7 mouse cellular contexts compared by ENCODE assay signal in genomic region chr1:37300650-37301049, GRCm38 (mm10). TPM values are rescaled to one million over a fixed set of nuclear protein-coding genes. Genes with fewer than 3 reads are reported as not detected.
DNase-seq lines count a peak whose midpoint lies in the region; ATAC-seq and TF ChIP-seq lines count a peak whose summit lies in the region.

No protein-coding gene starts in this region.

- TF ChIP-seq POLR2A in liver, adult 2 months (IDR thresholded peaks at IDR 0.05; ENCODE audit: extremely low read depth, insufficient read depth, low read length) = no peak

- peak overlapping the region; percentile 69 for H3K4me3 ChIP-seq in liver, adult 2 months (ENCODE audit: insufficient read depth, low read depth, low read length)
- H3K4me3 ChIP-seq in embryonic facial prominence, embryonic 11.5 days (ENCODE audit: low read depth, low read length) = peak overlapping the region; percentile 84
- peak overlapping the region; percentile 97 for H3K4me3 ChIP-seq in hindbrain, postnatal 0 days (ENCODE audit: low read length)
- H3K4me3 ChIP-seq in stomach, embryonic 16.5 days (replicated peaks; ENCODE audit: low read length) = peak overlapping the region; percentile 90

- peak overlapping the region; percentile 76 for H3K4me2 ChIP-seq in embryonic facial prominence, embryonic 11.5 days (ENCODE audit: low read depth, low read length)
- peak overlapping the region; percentile 70 for H3K4me2 ChIP-seq in hindbrain, postnatal 0 days (ENCODE audit: low read depth, low read length)
- H3K4me2 ChIP-seq in stomach, embryonic 16.5 days (ENCODE audit: low read depth, low read length) = peak overlapping the region; percentile 69

- peak overlapping the region; percentile 59; the same call in 1 of the 2 replicates for H3K27ac ChIP-seq in liver, adult 2 months (replicated peaks; ENCODE audit: insufficient read depth, low read depth, low read length)
- H3K27ac ChIP-seq in embryonic facial prominence, embryonic 11.5 days (replicated peaks; ENCODE audit: low read depth, low read length) = no peak overlapping the region
- peak overlapping the region; percentile 78; the same call in 1 of the 2 replicates for H3K27ac ChIP-seq in hindbrain, postnatal 0 days
- H3K27ac ChIP-seq in stomach, embryonic 16.5 days (ENCODE audit: low read length) = no peak overlapping the region

- DNase-seq in liver, adult 2 months (ENCODE audit: extremely low read depth, low read depth, low spot score) = peak; percentile 67
- no peak for DNase-seq in liver
- no peak for DNase-seq in embryonic facial prominence, embryonic 11.5 days (ENCODE audit: low spot score)
- no peak for DNase-seq in hindbrain, postnatal 0 days (ENCODE audit: low spot score)
- peak; percentile 63 for DNase-seq in lung, postnatal 4 days
- no peak for DNase-seq in c-Kit-positive CD71-positive TER-119-positive erythroid progenitor cells, embryonic 14.5 days (ENCODE audit: low spot score)

- no peak for TF ChIP-seq CTCF in liver, adult 2 months (IDR thresholded peaks at IDR 0.05; ENCODE audit: low read depth, low read length)
- no peak for TF ChIP-seq CTCF in hindbrain, postnatal 0 days (IDR thresholded peaks at IDR 0.05; ENCODE audit: low read depth)

- no peaks in the 10 kb centered on the region for H3K36me3 ChIP-seq in liver, adult 2 months (ENCODE audit: control insufficient read depth, insufficient read depth, low read length)
- H3K36me3 ChIP-seq in embryonic facial prominence, embryonic 11.5 days (replicated peaks; ENCODE audit: control insufficient read depth, insufficient read depth, low read depth, low read length) = no peaks in the 10 kb centered on the region
- H3K36me3 ChIP-seq in hindbrain, postnatal 0 days (ENCODE audit: insufficient read depth, low read length) = no peaks in the 10 kb centered on the region
- H3K36me3 ChIP-seq in stomach, embryonic 16.5 days (ENCODE audit: control insufficient read depth, insufficient read depth, low read length) = no peaks in the 10 kb centered on the region

- peaks cover 9% of the 10 kb centered on the region for H3K4me1 ChIP-seq in liver, adult 2 months (ENCODE audit: control insufficient read depth, insufficient read depth, low read length)
- no peaks in the 10 kb centered on the region for H3K4me1 ChIP-seq in embryonic facial prominence, embryonic 11.5 days (ENCODE audit: control insufficient read depth, insufficient read depth, low read length)
- H3K4me1 ChIP-seq in hindbrain, postnatal 0 days (ENCODE audit: insufficient read depth, low read length) = peaks cover 10% of the 10 kb centered on the region; the same call in 1 of the 2 replicates
- peaks cover 6% of the 10 kb centered on the region; the same call in 1 of the 2 replicates for H3K4me1 ChIP-seq in stomach, embryonic 16.5 days (ENCODE audit: control insufficient read depth, insufficient read depth, low read length)

- 28% methylated on average over 5 of the region's 5 CpGs for WGBS in liver, adult 2 months
- whole genome bisulfite sequencing in embryonic facial prominence, embryonic 11.5 days = 78% methylated on average over 5 of the region's 5 CpGs
- 51% methylated on average over 5 of the region's 5 CpGs for WGBS in hindbrain, postnatal 0 days
- WGBS in stomach, embryonic 16.5 days = 32% methylated on average over 5 of the region's 5 CpGs

- H3K27me3 ChIP-seq in liver, adult 2 months (ENCODE audit: control insufficient read depth, insufficient read depth, low read length) = no peaks in the 10 kb centered on the region
- no peaks in the 10 kb centered on the region for H3K27me3 ChIP-seq in embryonic facial prominence, embryonic 11.5 days (ENCODE audit: control insufficient read depth, insufficient read depth, low read length)
- H3K27me3 ChIP-seq in hindbrain, postnatal 0 days (ENCODE audit: insufficient read depth, low read length) = no peaks in the 10 kb centered on the region
- H3K27me3 ChIP-seq in stomach, embryonic 16.5 days (ENCODE audit: control insufficient read depth, insufficient read depth, low read length) = no peaks in the 10 kb centered on the region

- no peak for ATAC-seq in embryonic facial prominence, embryonic 11.5 days (replicated peaks; ENCODE audit: insufficient number of reproducible peaks, low FRiP score, low TSS enrichment, low read depth)
- ATAC-seq in hindbrain, postnatal 0 days = no peak
- no peak for ATAC-seq in stomach, embryonic 16.5 days (ENCODE audit: insufficient read depth, low FRiP score)

- peaks cover 40% of the 10 kb centered on the region; the same call in 1 of the 2 replicates for H3K79me2 ChIP-seq in liver, adult 2 months (ENCODE audit: control insufficient read depth, insufficient read depth, low read length)

- H3K9ac ChIP-seq in liver, adult 2 months (ENCODE audit: low read depth, low read length) = peak overlapping the region; percentile 88; the same call in 1 of the 2 replicates
- peak overlapping the region; percentile 75; the same call in 1 of the 2 replicates for H3K9ac ChIP-seq in embryonic facial prominence, embryonic 11.5 days (replicated peaks; ENCODE audit: low read length)
- peak overlapping the region; percentile 92 for H3K9ac ChIP-seq in hindbrain, postnatal 0 days (replicated peaks; ENCODE audit: low read length)
- peak overlapping the region; percentile 90 for H3K9ac ChIP-seq in stomach, embryonic 16.5 days (ENCODE audit: low read length)

- H3K9me3 ChIP-seq in embryonic facial prominence, embryonic 11.5 days (replicated peaks; ENCODE audit: control insufficient read depth, low read length) = no peaks in the 10 kb centered on the region
- no peaks in the 10 kb centered on the region for H3K9me3 ChIP-seq in hindbrain, postnatal 0 days (ENCODE audit: low read length)
- no peaks in the 10 kb centered on the region for H3K9me3 ChIP-seq in stomach, embryonic 16.5 days (replicated peaks; ENCODE audit: control insufficient read depth, low read length)

RNA-seq across cellular contexts. Expression of gene Inpp4a, which starts 1.0 kb away (rescaled TPM):
- 12.4 and 19.2 TPM in 2 replicates for total RNA-seq in liver, adult 2 months (2014; rRNA removed)
- polyA plus RNA-seq in liver, adult 2 months (2012; rRNA removed) = 8.1 and 8.2 TPM in 2 replicates
- polyA plus RNA-seq in embryonic facial prominence, embryonic 11.5 days (2014; fragmentation: Nextera tagmentation; extraction: Ambion mirVana) = 13.8 and 14.3 TPM in 2 replicates
- 45.3 and 53.6 TPM in 2 replicates for total RNA-seq in hindbrain, postnatal 0 days (2014; rRNA removed)
- 82.5 and 83.7 TPM in 2 replicates for polyA plus RNA-seq in hindbrain, postnatal 0 days (2015; fragmentation: Nextera tagmentation; extraction: Ambion mirVana)
- 18.2 and 18.8 TPM in 2 replicates for polyA plus RNA-seq in stomach, embryonic 16.5 days (2015; fragmentation: Nextera tagmentation; extraction: Ambion mirVana)

Comparison
In these comparisons a context has a peak if more than half of its experiments do, and no peak if none do; other contexts are left out.
1. DNase-seq: peak in liver, adult 2 months (single experiment) and lung, postnatal 4 days (2 of 2); none in liver (single experiment), embryonic facial prominence, embryonic 11.5 days (single experiment), hindbrain, postnatal 0 days (single experiment) and c-Kit-positive CD71-positive TER-119-positive erythroid progenitor cells, embryonic 14.5 days (single experiment).
2. H3K27ac ChIP-seq: peak in liver, adult 2 months (single experiment) and hindbrain, postnatal 0 days (single experiment); none in embryonic facial prominence, embryonic 11.5 days (single experiment) and stomach, embryonic 16.5 days (single experiment).
3. Peak in every context shown above with its lines, with median percentiles within 50 percentile points of each other: H3K4me3 ChIP-seq, H3K9ac ChIP-seq and H3K4me2 ChIP-seq.